Mouse (Mus musculus) kidney, adult 2 months (tissue): ENCODE data around the gene Gja10.

Experiments used
- CTCF ChIP-seq: fragments of 200-500 bp; conservative IDR thresholded peaks from 2 replicates; pipeline ENCODE4 v1.5.1; 2011; ENCODE audit warnings: low read depth, mild to moderate bottlenecking, control low read depth, low read length, moderate library complexity, mixed read lengths; ENCODE audit not compliant: insufficient read depth, insufficient read length
- POLR2A ChIP-seq: fragments of 200-500 bp; IDR thresholded peaks from one replicate; pipeline ENCODE4 v1.6.1; 2011; ENCODE audit warnings: low read depth, low read length, control low read depth

- no peak for TF ChIP-seq POLR2A
- TF ChIP-seq CTCF: no peak
Measured at GRCm38 (mm10) chr4:32560246-32560645, 42.3 kb downstream of the Gja10 start.
